Mouse (Mus musculus) bone marrow, adult 2 months (tissue): Measurements from ENCODE around the gene Defa30. TPM values are rescaled to one million over a fixed set of nuclear protein-coding genes. Genes with fewer than 3 reads are reported as not detected.
"Not testable (repeated sequence)": the region's sequence is repeated elsewhere in the genome, so short reads cannot be mapped to it uniquely, and the experiment has no call there.

Source experiments
- H3K27ac ChIP-seq: fragments of 200-500 bp; 2 replicates; pipeline ENCODE4 v1.5.1; 2012; ENCODE audit warnings: low read depth, mild to moderate bottlenecking, control low read depth, inconsistent platforms, low read length; ENCODE audit not compliant: control insufficient read depth, poor library complexity, insufficient read depth
- H3K4me1 ChIP-seq: fragments of 200-500 bp; 2 replicates; pipeline ENCODE4 v1.6.1; 2011; ENCODE audit warnings: low read length; ENCODE audit not compliant: control insufficient read depth, insufficient read depth
- H3K4me3 ChIP-seq: fragments of 200-500 bp; replicated peaks from 2 replicates; pipeline ENCODE3; 2011; ENCODE audit warnings: mild to moderate bottlenecking, low read depth, low read length, control low read depth; ENCODE audit not compliant: control insufficient read depth
- CTCF ChIP-seq: fragments of 200-500 bp; IDR thresholded peaks from 2 replicates; pipeline ENCODE4 v1.5.1; 2011; ENCODE audit warnings: low read length, control low read depth; ENCODE audit not compliant: control insufficient read depth, insufficient read depth
- POLR2A ChIP-seq: fragments of 200-500 bp; IDR thresholded peaks from 2 replicates; pipeline ENCODE4 v1.6.1; 2011; ENCODE audit warnings: low read depth, mild to moderate bottlenecking, control low read depth, low read length, borderline replicate concordance; ENCODE audit not compliant: control insufficient read depth
- WGBS: fragments of 180-500 bp; shearing (Covaris S2); methylation state at CpG from one replicate; pipeline ENCODE4 v1.1.7; 2018; 5-methylcytosine and 5-hydroxymethylcytosine counted together
- polyA plus RNA-seq: library from polyadenylated mRNA; stranded (reverse); fragments of >200 nt; gene quantifications from 2 replicates; pipeline ENCODE4 v1.2.4, GENCODE M21; 2011; ENCODE audit warnings: low replicate concordance; ENCODE audit not compliant: missing spikeins, insufficient read depth, insufficient read length

Defa30 gene
- polyA plus RNA-seq, result not detected in 2 replicates

GRCm38 (mm10) chr8:21134342-21134741, at the start of gene Defa30:
Gene Defa30 (plus strand): TSS chr8:21134642.
- not testable (repeated sequence) for H3K27ac ChIP-seq, H3K4me1 ChIP-seq, H3K4me3 ChIP-seq
- WGBS, result 48% methylated on average over 3 of the region's 3 CpGs

DNA sequence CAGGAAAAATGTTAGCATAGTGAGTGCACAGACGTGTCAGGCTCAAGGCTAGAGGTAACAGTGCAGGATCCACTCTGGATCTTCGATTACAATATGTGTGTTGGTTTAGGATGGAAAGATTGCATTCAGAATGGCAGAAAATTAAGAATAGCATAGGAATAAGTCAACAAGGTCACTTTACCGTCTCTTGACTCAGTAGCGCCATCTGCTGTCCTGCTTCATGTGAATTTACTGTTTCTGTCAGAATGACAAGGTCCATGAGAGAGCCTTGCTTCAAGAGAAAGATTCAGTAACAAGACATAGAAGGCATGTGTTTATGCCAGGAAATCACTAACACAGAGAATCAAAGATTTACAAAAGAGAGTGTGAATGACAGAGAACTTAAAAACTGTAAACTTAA, 41.3 kb upstream of the Defa30 start:
- H3K4me1 ChIP-seq, result no peaks in the 10 kb centered on the region
- no peak for TF ChIP-seq CTCF
- TF ChIP-seq POLR2A, result no peak
- no peak overlapping the region for H3K4me3 ChIP-seq
- 34% methylated on average over 4 of the region's 4 CpGs for WGBS
- H3K27ac ChIP-seq, result no peak overlapping the region

DNA sequence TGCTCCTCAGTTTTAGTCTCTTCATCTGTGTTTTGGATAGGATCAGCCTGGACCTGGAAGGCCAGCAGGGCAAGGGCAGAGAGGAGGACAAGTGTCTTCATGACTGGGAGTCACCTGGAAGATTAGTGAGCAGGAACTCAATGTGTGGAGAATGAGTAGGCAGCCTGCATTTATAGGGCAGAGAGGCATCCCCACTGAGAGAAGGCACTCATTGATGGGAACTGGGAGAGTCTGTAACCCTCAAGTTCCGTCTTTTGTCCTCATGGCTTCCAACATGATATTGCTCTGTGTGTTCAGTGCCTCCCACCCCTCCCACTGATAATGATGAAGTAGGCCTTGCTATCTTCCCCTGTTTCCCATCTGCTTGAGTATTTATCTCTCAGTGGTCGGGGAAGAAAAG, 38.5 kb upstream of the Defa30 start, which contains the start of gene Gm14851:
Gene Gm14851, minus strand, starts transcription at position 101 of the 400 bp plus-strand sequence.
- not testable (repeated sequence) for H3K27ac ChIP-seq, H3K4me3 ChIP-seq, H3K4me1 ChIP-seq
- 88% methylated on average over 1 of the region's 2 CpGs for WGBS

- no CpG with 5 or more reads among the region's 1 CpGs for WGBS
- not testable (repeated sequence) for H3K4me3 ChIP-seq, H3K27ac ChIP-seq, H3K4me1 ChIP-seq
These were observed 27.5 kb downstream of the Defa30 start, which contains the start of gene Defa22 for GRCm38 (mm10) chr8:21161977-21162376. Gene Defa22 (plus strand): TSS chr8:21162277.

Other genes with a start within 250 kb of the Defa30 start
- gene Defb33, start 242.0 kb upstream of the Defa30 start, polyA plus RNA-seq, result not detected in 2 replicates
- not detected in 2 replicates for gene Gm15056, start 232.0 kb upstream of the Defa30 start, polyA plus RNA-seq
- not detected in 2 replicates for gene Gm6040, start 212.6 kb upstream of the Defa30 start, polyA plus RNA-seq
- gene AY761185, start 189.9 kb upstream of the Defa30 start, polyA plus RNA-seq, result not detected in 2 replicates
- gene Defa21, start 109.1 kb upstream of the Defa30 start, polyA plus RNA-seq, result not detected in 2 replicates
- gene Defa23, start 79.6 kb upstream of the Defa30 start, polyA plus RNA-seq, result not detected in 2 replicates
- gene Defa35, start 69.6 kb upstream of the Defa30 start, polyA plus RNA-seq, result not detected in 2 replicates
- not detected in 2 replicates for gene Defa25, start 50.2 kb upstream of the Defa30 start, polyA plus RNA-seq
- gene Gm14851, start 38.6 kb upstream of the Defa30 start, polyA plus RNA-seq, result not detected in 2 replicates
- not detected in 2 replicates for gene Defa22, start 27.6 kb downstream of the Defa30 start, polyA plus RNA-seq
- not detected in 2 replicates for gene Defa31, start 57.0 kb downstream of the Defa30 start, polyA plus RNA-seq
- gene Gm15293, start 66.9 kb downstream of the Defa30 start, polyA plus RNA-seq, result not detected in 2 replicates
- gene Gm15292, start 115.1 kb downstream of the Defa30 start, polyA plus RNA-seq, result not detected in 2 replicates
- not detected in 2 replicates for gene Defa27, start 180.9 kb downstream of the Defa30 start, polyA plus RNA-seq
- not detected in 2 replicates for gene Defa29, start 192.4 kb downstream of the Defa30 start, polyA plus RNA-seq
- not detected in 2 replicates for gene Defa2, start 243.9 kb downstream of the Defa30 start, polyA plus RNA-seq